Mouse (Mus musculus) C2C12 (cell line): ENCODE data around the gene Wbp4.

Source experiments
- CEBPB ChIP-seq: IDR thresholded peaks from one replicate; pipeline ENCODE4 v1.6.1; 2011; ENCODE audit warnings: low read depth, mild to moderate bottlenecking, control low read depth, moderate library complexity
- CTCF ChIP-seq: IDR thresholded peaks from one replicate; pipeline ENCODE4 v1.5.1; 2011; ENCODE audit not compliant: control insufficient read depth, insufficient read depth, insufficient read length
- MAX ChIP-seq: IDR thresholded peaks from one replicate; pipeline ENCODE4 v1.6.1; 2011; ENCODE audit warnings: mild to moderate bottlenecking, control low read depth
- MYOD1 ChIP-seq: IDR thresholded peaks from one replicate; pipeline ENCODE4 v1.6.1; 2011; ENCODE audit warnings: low read depth; ENCODE audit not compliant: control insufficient read depth, insufficient read length
- USF1 ChIP-seq: IDR thresholded peaks from one replicate; pipeline ENCODE4 v1.6.1; 2011; ENCODE audit warnings: low read depth, mild to moderate bottlenecking, control low read depth, moderate library complexity

DNA sequence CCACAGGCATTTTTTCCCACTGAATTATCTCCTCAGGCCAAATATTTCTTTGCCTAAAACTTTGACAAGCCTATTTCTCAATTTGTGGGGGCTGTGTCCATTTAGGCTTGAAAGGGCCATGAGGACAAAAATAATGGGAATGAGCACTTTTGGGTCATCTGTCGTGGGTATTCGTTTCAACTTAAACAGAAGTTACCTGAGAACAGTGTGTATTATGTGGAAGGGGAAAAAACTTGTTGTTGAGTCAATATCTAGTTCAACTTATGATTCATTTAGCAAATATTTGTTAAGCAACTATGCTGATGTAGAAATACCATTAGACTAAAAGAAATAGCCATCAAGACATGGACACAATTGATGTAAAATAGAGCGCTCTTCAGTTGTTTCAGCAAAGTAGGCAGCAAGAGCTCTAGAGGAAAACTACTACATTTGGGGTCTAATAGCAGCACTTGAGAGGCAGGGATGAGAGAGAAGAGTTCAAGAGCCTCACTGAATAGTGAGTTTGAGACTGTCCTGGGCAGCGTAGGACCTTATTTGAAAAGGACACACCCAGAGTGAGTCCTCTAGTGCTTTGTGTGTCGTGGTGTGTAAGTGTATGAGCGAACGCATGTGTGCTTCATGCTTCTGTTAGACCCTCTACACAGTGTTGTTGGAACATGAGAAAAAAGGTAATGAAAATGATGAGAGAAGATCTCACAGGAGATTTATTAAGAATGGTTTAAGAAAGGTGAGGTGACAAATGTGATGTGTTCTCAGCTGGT is 23.1 kb upstream of the Wbp4 start:
- TF ChIP-seq CTCF, result no peak
- TF ChIP-seq CEBPB, result no peak
- no peak for TF ChIP-seq MYOD1
- no peak for TF ChIP-seq MAX
- no peak for TF ChIP-seq USF1
